Comparison of ENCODE assay signal across 20 mouse cellular contexts in genomic region chr6:42756104-42756503, GRCm38 (mm10). TPM values are rescaled to one million over a fixed set of nuclear protein-coding genes. Genes with fewer than 3 reads are reported as not detected.
DNase-seq lines count a peak whose midpoint lies in the region; ATAC-seq lines count a peak whose summit lies in the region.
"Had no signal": no experiment of that assay in that cellular context is flagged by ENCODE, and none has a peak within 500 bp of the region (broad histone marks: within the 10 kb centered on the region; RNA-seq: fewer than 3 reads in every experiment).

Gene Olfr38, plus strand, starts transcription at chr6:42756404.

- H3K27ac ChIP-seq in embryonic facial prominence, embryonic 14.5 days (replicated peaks; ENCODE audit: low read depth, low read length): no peak within 1 kb of the TSS
- no peak within 1 kb of the TSS for H3K27ac ChIP-seq in embryonic facial prominence, embryonic 10.5 days (replicated peaks)

- H3K9me3 ChIP-seq in embryonic facial prominence, embryonic 14.5 days (ENCODE audit: control insufficient read depth, low read length): no peaks in the 10 kb centered on the region
- no peaks in the 10 kb centered on the region for H3K9me3 ChIP-seq in embryonic facial prominence, embryonic 10.5 days
- H3K9me3 ChIP-seq: G1E had no signal

- peak; percentile 0 for DNase-seq in embryonic facial prominence, embryonic 14.5 days (ENCODE audit: low spot score)
- DNase-seq in embryonic facial prominence, embryonic 10.5 days (ENCODE audit: low spot score): no peak
- DNase-seq: adrenal gland, adult 2 months; adrenal gland, adult 8-10 months; adrenal gland, postnatal 10 days; adrenal gland, postnatal 14 days; adrenal gland, postnatal 25 days; adrenal gland, postnatal 36 days; B cell, adult 2 months; cerebellum, adult 11 months; cerebellum, adult 11-12 months; cerebellum, adult 18-20 months; cerebellum, adult 2 months had no signal

- no peak within 1 kb of the TSS for H3K4me2 ChIP-seq in embryonic facial prominence, embryonic 14.5 days (ENCODE audit: low read depth, low read length)

- no peak for ATAC-seq in embryonic facial prominence, embryonic 14.5 days (ENCODE audit: low read depth)
- ATAC-seq: activated CD4-positive, CD25-positive, alpha-beta regulatory T cell, adult 4 months; CD4-positive, CD25-positive, alpha-beta regulatory T cell, adult 4 months; Patski had no signal

- 72% methylated on average over 1 of the region's 1 CpGs for WGBS in embryonic facial prominence, embryonic 14.5 days
- WGBS in embryonic facial prominence, embryonic 10.5 days: 77% methylated on average over 1 of the region's 1 CpGs

- H3K27me3 ChIP-seq in embryonic facial prominence, embryonic 14.5 days (replicated peaks; ENCODE audit: control insufficient read depth, insufficient read depth, low read length): no peaks in the 10 kb centered on the region
- H3K27me3 ChIP-seq in embryonic facial prominence, embryonic 10.5 days (replicated peaks; ENCODE audit: low read depth, poor library complexity, severe bottlenecking): no peaks in the 10 kb centered on the region
- H3K27me3 ChIP-seq: CH12.LX had no signal

- no peak within 1 kb of the TSS for H3K4me3 ChIP-seq in embryonic facial prominence, embryonic 14.5 days (ENCODE audit: low read depth, low read length)
- no peak within 1 kb of the TSS for H3K4me3 ChIP-seq in embryonic facial prominence, embryonic 10.5 days

- no peaks in the 10 kb centered on the region for H3K36me3 ChIP-seq in embryonic facial prominence, embryonic 14.5 days (ENCODE audit: control insufficient read depth, insufficient read depth, low read length)
- H3K36me3 ChIP-seq in embryonic facial prominence, embryonic 10.5 days (replicated peaks): no peaks in the 10 kb centered on the region
- H3K36me3 ChIP-seq: G1E had no signal

- H3K4me1 ChIP-seq in embryonic facial prominence, embryonic 14.5 days (ENCODE audit: control insufficient read depth, insufficient read depth, low read length): no peaks in the 10 kb centered on the region
- H3K4me1 ChIP-seq in embryonic facial prominence, embryonic 10.5 days: no peaks in the 10 kb centered on the region

- H3K9ac ChIP-seq in embryonic facial prominence, embryonic 14.5 days (ENCODE audit: low read depth, low read length): no peak within 1 kb of the TSS

RNA-seq across cellular contexts. Expression of gene Olfr38, which starts in this region (rescaled TPM):
- not detected in 2 replicates for polyA plus RNA-seq in embryonic facial prominence, embryonic 14.5 days (2014; fragmentation: Nextera tagmentation; extraction: Ambion mirVana)
- polyA plus RNA-seq in embryonic facial prominence, embryonic 10.5 days (2016; fragmentation: Nextera tagmentation; extraction: Ambion mirVana): not detected in 2 replicates
- polyA plus RNA-seq: activated CD4-positive, CD25-positive, alpha-beta regulatory T cell, adult 4 months; adrenal gland, adult 2 months; brain, embryonic 14.5 days; C2C12; CD4-positive, CD25-positive, alpha-beta regulatory T cell, adult 4 months; cerebellum, adult 2 months; G1E; Patski had no signal

Comparison
In these comparisons a context has a peak if more than half of its experiments do, and no peak if none do; other contexts are left out.
1. Peak in DNase-seq in embryonic facial prominence, embryonic 14.5 days; RNA of the gene not detected or under 1 TPM.